Mouse (Mus musculus): Measurements from ENCODE around the gene Polg2.
"Not testable (repeated sequence)": the region's sequence is repeated elsewhere in the genome, so short reads cannot be mapped to it uniquely, and the experiment has no call there.

GRCm38 (mm10) chr11:106807442-106807841 is 28.1 kb upstream of the Polg2 start:
- not testable (repeated sequence) for TF ChIP-seq CTCF (IDR thresholded peaks at IDR 0.05 in 2 of 3, conservative IDR thresholded peaks at IDR 0.05 in 1 of 3; ENCODE audit: control insufficient read depth in 1 of 3, insufficient read depth in 1 of 3, low read depth in 2 of 3, low read length in 3 of 3, poor library complexity in 1 of 3, severe bottlenecking in 1 of 3); BHLHE40 (IDR thresholded peaks at IDR 0.05; ENCODE audit: borderline replicate concordance, low read depth, low read length); POLR2AphosphoS2 (IDR thresholded peaks at IDR 0.05; ENCODE audit: low read length)

All from MEL (cell line).